Mouse (Mus musculus): ENCODE data around the gene Ntn1. TPM values are rescaled to one million over a fixed set of nuclear protein-coding genes. Genes with fewer than 3 reads are reported as not detected.
A peak's percentile ranks its signal among the peaks of the same experiment; 100 is the strongest.

The Ntn1 gene
- polyA plus RNA-seq, 1 experiment from 2014 or later, result 4.6 TPM

GRCm38 (mm10) chr11:68425492-68426315, 25.1 kb upstream of the Ntn1 start:
- Histone ChIP-seq H3K4me1 (ENCODE audit: control insufficient read depth, insufficient read depth, low read length) (no peaks in the 10 kb centered on the region; the same call in 1 of the 2 replicates), H3K9me3 (ENCODE audit: control insufficient read depth, low read length) (no peaks in the 10 kb centered on the region), H3K27me3 (replicated peaks; ENCODE audit: control insufficient read depth, insufficient read depth, low read length) (0 out of 2 replicates have a peak, but pooled peaks cover 2% of the 10 kb centered on the region), H3K4me2 (ENCODE audit: low read depth, low read length) (no peak overlapping the region), H3K9ac (ENCODE audit: low read depth, low read length) (no peak overlapping the region), H3K36me3 (ENCODE audit: control insufficient read depth, insufficient read depth, low read length) (no peaks in the 10 kb centered on the region), H3K4me3 (ENCODE audit: low read depth, low read length) (no peak overlapping the region), H3K27ac (replicated peaks; ENCODE audit: low read depth, low read length) (no peak overlapping the region)
- WGBS, result 20% methylated on average over 8 of the region's 8 CpGs
- ATAC-seq (ENCODE audit: low read depth) (peak; percentile 74; the same call in 1 of the 2 replicates), DNase-seq (ENCODE audit: low spot score) (peak; percentile 35)

GRCm38 (mm10) chr11:68417831-68418230, 17.2 kb upstream of the Ntn1 start:
- no peak overlapping the region for H3K4me2 ChIP-seq (ENCODE audit: low read depth, low read length)
- H3K4me3 ChIP-seq (ENCODE audit: low read depth, low read length), result no peak overlapping the region
- H3K4me1 ChIP-seq (ENCODE audit: control insufficient read depth, insufficient read depth, low read length), result no peaks in the 10 kb centered on the region
- H3K9me3 ChIP-seq (ENCODE audit: control insufficient read depth, low read length), result no peaks in the 10 kb centered on the region
- H3K27ac ChIP-seq (replicated peaks; ENCODE audit: low read depth, low read length), result no peak overlapping the region
- ATAC-seq (ENCODE audit: low read depth), result no peak
- H3K36me3 ChIP-seq (ENCODE audit: control insufficient read depth, insufficient read depth, low read length), result no peaks in the 10 kb centered on the region
- H3K27me3 ChIP-seq (replicated peaks; ENCODE audit: control insufficient read depth, insufficient read depth, low read length), result no peaks in the 10 kb centered on the region
- H3K9ac ChIP-seq (ENCODE audit: low read depth, low read length), result no peak overlapping the region
- WGBS, result 43% methylated on average over 9 of the region's 9 CpGs
- no peak for DNase-seq (ENCODE audit: low spot score)

GRCm38 (mm10) chr11:68417001-68417400, 16.4 kb upstream of the Ntn1 start:
- Histone ChIP-seq H3K9ac (ENCODE audit: low read depth, low read length) (no peak overlapping the region), H3K9me3 (ENCODE audit: control insufficient read depth, low read length) (no peaks in the 10 kb centered on the region), H3K4me3 (ENCODE audit: low read depth, low read length) (no peak overlapping the region), H3K4me1 (ENCODE audit: control insufficient read depth, insufficient read depth, low read length) (no peaks in the 10 kb centered on the region), H3K4me2 (ENCODE audit: low read depth, low read length) (no peak overlapping the region), H3K27me3 (replicated peaks; ENCODE audit: control insufficient read depth, insufficient read depth, low read length) (no peaks in the 10 kb centered on the region), H3K27ac (replicated peaks; ENCODE audit: low read depth, low read length) (no peak overlapping the region), H3K36me3 (ENCODE audit: control insufficient read depth, insufficient read depth, low read length) (no peaks in the 10 kb centered on the region)
- 43% methylated on average over 3 of the region's 3 CpGs for WGBS
- DNase-seq (ENCODE audit: low spot score) (no peak), ATAC-seq (ENCODE audit: low read depth) (no peak)

- H3K4me2 ChIP-seq (ENCODE audit: low read depth, low read length), result no peak overlapping the region
- H3K9ac ChIP-seq (ENCODE audit: low read depth, low read length), result no peak overlapping the region
- 56% methylated on average over 2 of the region's 2 CpGs for WGBS
- no peaks in the 10 kb centered on the region for H3K4me1 ChIP-seq (ENCODE audit: control insufficient read depth, insufficient read depth, low read length)
- no peaks in the 10 kb centered on the region; the same call in 1 of the 2 replicates for H3K27me3 ChIP-seq (replicated peaks; ENCODE audit: control insufficient read depth, insufficient read depth, low read length)
- no peak overlapping the region for H3K4me3 ChIP-seq (ENCODE audit: low read depth, low read length)
- no peak overlapping the region for H3K27ac ChIP-seq (replicated peaks; ENCODE audit: low read depth, low read length)
- H3K36me3 ChIP-seq (ENCODE audit: control insufficient read depth, insufficient read depth, low read length), result no peaks in the 10 kb centered on the region
- DNase-seq (ENCODE audit: low spot score), result peak; percentile 87
- no peaks in the 10 kb centered on the region for H3K9me3 ChIP-seq (ENCODE audit: control insufficient read depth, low read length)
- peak; percentile 65; the same call in 1 of the 2 replicates for ATAC-seq (ENCODE audit: low read depth)
These were observed 7.5 kb upstream of the Ntn1 start for GRCm38 (mm10) chr11:68408127-68408526.

GRCm38 (mm10) chr11:68407266-68407926, 6.8 kb upstream of the Ntn1 start:
- WGBS, result 71% methylated on average over 11 of the region's 11 CpGs
- Histone ChIP-seq H3K4me1 (ENCODE audit: control insufficient read depth, insufficient read depth, low read length) (no peaks in the 10 kb centered on the region), H3K27me3 (replicated peaks; ENCODE audit: control insufficient read depth, insufficient read depth, low read length) (peaks cover 3% of the 10 kb centered on the region; the same call in 1 of the 2 replicates), H3K4me2 (ENCODE audit: low read depth, low read length) (no peak overlapping the region), H3K36me3 (ENCODE audit: control insufficient read depth, insufficient read depth, low read length) (no peaks in the 10 kb centered on the region), H3K27ac (replicated peaks; ENCODE audit: low read depth, low read length) (no peak overlapping the region), H3K9ac (ENCODE audit: low read depth, low read length) (no peak overlapping the region), H3K4me3 (ENCODE audit: low read depth, low read length) (no peak overlapping the region), H3K9me3 (ENCODE audit: control insufficient read depth, low read length) (no peaks in the 10 kb centered on the region)
- DNase-seq (ENCODE audit: low spot score) (no peak), ATAC-seq (ENCODE audit: low read depth) (no peak)

GRCm38 (mm10) chr11:68405576-68405975, 5.0 kb upstream of the Ntn1 start:
- Histone ChIP-seq H3K36me3 (ENCODE audit: control insufficient read depth, insufficient read depth, low read length) (no peaks in the 10 kb centered on the region), H3K4me3 (ENCODE audit: low read depth, low read length) (no peak overlapping the region), H3K9ac (ENCODE audit: low read depth, low read length) (no peak overlapping the region), H3K4me1 (ENCODE audit: control insufficient read depth, insufficient read depth, low read length) (no peaks in the 10 kb centered on the region), H3K9me3 (ENCODE audit: control insufficient read depth, low read length) (no peaks in the 10 kb centered on the region), H3K4me2 (ENCODE audit: low read depth, low read length) (no peak overlapping the region), H3K27me3 (replicated peaks; ENCODE audit: control insufficient read depth, insufficient read depth, low read length) (peaks cover 19% of the 10 kb centered on the region), H3K27ac (replicated peaks; ENCODE audit: low read depth, low read length) (no peak overlapping the region)
- 84% methylated on average over 8 of the region's 8 CpGs for WGBS
- DNase-seq (ENCODE audit: low spot score) (peak; percentile 60), ATAC-seq (ENCODE audit: low read depth) (no peak)

GRCm38 (mm10) chr11:68404185-68404584, 3.6 kb upstream of the Ntn1 start:
- Histone ChIP-seq H3K4me1 (ENCODE audit: control insufficient read depth, insufficient read depth, low read length) (peaks cover 6% of the 10 kb centered on the region; the same call in 1 of the 2 replicates), H3K9ac (ENCODE audit: low read depth, low read length) (no peak overlapping the region), H3K27ac (replicated peaks; ENCODE audit: low read depth, low read length) (no peak overlapping the region), H3K9me3 (ENCODE audit: control insufficient read depth, low read length) (no peaks in the 10 kb centered on the region), H3K4me2 (ENCODE audit: low read depth, low read length) (no peak overlapping the region), H3K4me3 (ENCODE audit: low read depth, low read length) (no peak overlapping the region), H3K36me3 (ENCODE audit: control insufficient read depth, insufficient read depth, low read length) (no peaks in the 10 kb centered on the region), H3K27me3 (replicated peaks; ENCODE audit: control insufficient read depth, insufficient read depth, low read length) (peaks cover 33% of the 10 kb centered on the region)
- no peak for ATAC-seq (ENCODE audit: low read depth)
- no peak for DNase-seq (ENCODE audit: low spot score)
- 52% methylated on average over 4 of the region's 4 CpGs for WGBS

- Histone ChIP-seq H3K36me3 (ENCODE audit: control insufficient read depth, insufficient read depth, low read length) (no peaks in the 10 kb centered on the region), H3K4me2 (ENCODE audit: low read depth, low read length) (no peak overlapping the region), H3K4me3 (ENCODE audit: low read depth, low read length) (no peak overlapping the region), H3K27me3 (replicated peaks; ENCODE audit: control insufficient read depth, insufficient read depth, low read length) (peaks cover 60% of the 10 kb centered on the region), H3K4me1 (ENCODE audit: control insufficient read depth, insufficient read depth, low read length) (peaks cover 6% of the 10 kb centered on the region; the same call in 1 of the 2 replicates), H3K27ac (replicated peaks; ENCODE audit: low read depth, low read length) (no peak overlapping the region), H3K9me3 (ENCODE audit: control insufficient read depth, low read length) (peaks cover under 1% of the 10 kb centered on the region; the same call in 1 of the 2 replicates), H3K9ac (ENCODE audit: low read depth, low read length) (no peak overlapping the region)
- 22% methylated on average over 5 of the region's 5 CpGs for WGBS
- DNase-seq (ENCODE audit: low spot score) (no peak), ATAC-seq (ENCODE audit: low read depth) (no peak)
These were observed 805 bp upstream of the Ntn1 start for GRCm38 (mm10) chr11:68401428-68401827.
